Comparison of ENCODE assay signal across 25 mouse cellular contexts in genomic region chr8:122197342-122197741, GRCm38 (mm10).
"Had no signal": no experiment of that assay in that cellular context is flagged by ENCODE, and none has a peak within 500 bp of the region (broad histone marks: within the 10 kb centered on the region; RNA-seq: fewer than 3 reads in every experiment).

No protein-coding gene starts in this region.

- H3K27ac ChIP-seq: heart, adult 2 months; heart, embryonic 13.5 days; heart, embryonic 15.5 days; hindbrain, embryonic 10.5 days; hindbrain, embryonic 13.5 days; hindbrain, embryonic 15.5 days; hindbrain, postnatal 0 days; kidney, embryonic 15.5 days; kidney, postnatal 0 days; limb, embryonic 13.5 days; limb, embryonic 15.5 days; liver, embryonic 12.5 days had no signal

- ATAC-seq: hindbrain, postnatal 0 days; intestine, embryonic 16.5 days; liver, embryonic 12.5 days had no signal

- H3K27me3 ChIP-seq: hindbrain, embryonic 13.5 days; hindbrain, embryonic 15.5 days; kidney, embryonic 15.5 days; limb, embryonic 13.5 days; limb, embryonic 15.5 days had no signal

- H3K4me3 ChIP-seq: heart, adult 2 months; heart, embryonic 13.5 days; heart, embryonic 15.5 days; hindbrain, embryonic 10.5 days; hindbrain, embryonic 13.5 days; hindbrain, embryonic 15.5 days; kidney, embryonic 15.5 days; limb, embryonic 13.5 days; limb, embryonic 15.5 days; liver, embryonic 12.5 days had no signal

- DNase-seq: gastrocnemius, postnatal 14 days; heart, adult 11 months; heart, adult 2 months; heart, postnatal 14 days; heart, postnatal 36 days; kidney, adult 11 months; kidney, adult 2 months; kidney, adult 9 months; kidney, postnatal 14 days; kidney, postnatal 36 days; layer of hippocampus, adult 9-11 months; layer of hippocampus, postnatal 36 days; left cerebral cortex, postnatal 4 days had no signal

- H3K36me3 ChIP-seq: heart, embryonic 13.5 days; heart, embryonic 15.5 days; hindbrain, embryonic 10.5 days; hindbrain, embryonic 13.5 days; hindbrain, embryonic 15.5 days; kidney, embryonic 15.5 days; limb, embryonic 13.5 days; limb, embryonic 15.5 days; liver, embryonic 12.5 days had no signal

- H3K9me3 ChIP-seq: heart, embryonic 13.5 days; heart, embryonic 15.5 days; hindbrain, embryonic 10.5 days; hindbrain, embryonic 13.5 days; hindbrain, embryonic 15.5 days; kidney, embryonic 15.5 days; limb, embryonic 13.5 days; limb, embryonic 15.5 days; liver, embryonic 12.5 days had no signal
